Mouse (Mus musculus) heart, adult 18-20 months (tissue): ENCODE measurements around the gene Glul. TPM values are rescaled to one million over a fixed set of nuclear protein-coding genes. Genes with fewer than 3 reads are reported as not detected.
"Not testable (repeated sequence)": the region's sequence is repeated elsewhere in the genome, so short reads cannot be mapped to it uniquely, and the experiment has no call there.

ENCODE experiments used
- DNase-seq, 2 experiments: peaks; one replicate each; pipeline ENCODE4 v3.0.0; 2021 to 2022; ENCODE audit warnings: mixed read lengths in 1 of 2
- long read RNA-seq, 2 experiments: library from polyadenylated mRNA; stranded (forward); transcript quantifications; one replicate each; pipeline ENCODE4 v2.0.0; 2021
- total RNA-seq, 2 experiments: library from RNA; stranded (reverse); gene quantifications; 2 replicates each; pipeline ENCODE4 v1.2.3; 2021

Glul gene
- total RNA-seq = 100 to 1,000 TPM; 539 to 709 TPM
- long read RNA-seq, experiment 1, transcript Glul-201 (7 exons, 2,792 nt) = major isoform, 41 of 61 reads
- long read RNA-seq, experiment 1, partial matches to known transcripts = 4 of 61 reads
- long read RNA-seq, experiment 1, other reads (novel, unspliced or antisense) = 16 of 61 reads
- long read RNA-seq, experiment 2, transcript Glul-201 (7 exons, 2,792 nt) = major isoform, 22 of 39 reads
- long read RNA-seq, experiment 2, partial matches to known transcripts = 8 of 39 reads
- long read RNA-seq, experiment 2, other reads (novel, unspliced or antisense) = 9 of 39 reads

DNA sequence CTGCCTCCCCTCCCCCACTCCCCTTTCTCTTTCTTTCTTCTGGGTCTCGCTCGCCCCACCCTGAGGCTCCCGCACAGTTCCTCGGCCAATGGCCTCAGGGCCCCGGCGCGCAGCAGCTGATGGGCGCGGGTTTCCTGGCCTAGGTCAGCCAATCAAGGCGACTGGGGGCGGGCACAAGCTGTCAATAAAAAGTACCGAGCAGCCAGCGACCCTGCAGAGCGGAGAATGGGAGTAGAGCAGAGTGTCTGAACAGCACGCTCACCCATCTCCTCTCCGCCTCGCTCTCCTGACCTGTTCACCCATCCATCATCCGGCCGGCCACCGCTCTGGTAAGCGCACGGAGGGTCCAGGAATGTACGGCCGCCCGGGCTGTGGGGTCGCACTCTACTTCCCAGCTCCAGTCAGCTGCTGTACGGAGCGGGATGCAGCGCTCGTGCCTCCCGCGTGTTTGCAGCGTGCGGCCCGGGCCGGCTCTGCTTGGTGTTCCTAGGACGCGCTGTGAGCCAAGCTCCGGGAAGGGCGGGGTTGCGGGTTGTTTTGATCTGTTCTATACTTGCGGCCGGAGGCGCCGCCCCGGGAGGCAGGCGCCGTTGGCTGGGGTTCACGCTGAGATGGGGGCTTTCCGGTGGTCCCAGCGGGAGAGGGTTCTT is at the start of gene Glul, which contains the start of gene Teddm2:
Gene Glul, plus strand, starts transcription at position 214 of the 650 bp plus-strand sequence.
Gene Teddm2, minus strand, starts transcription at position 498 of the 650 bp plus-strand sequence.
- DNase-seq = peak; percentile 98 to 99

GRCm38 (mm10) chr1:153852696-153853095 is 47.0 kb upstream of the Glul start:
- DNase-seq = not testable (repeated sequence)

DNA sequence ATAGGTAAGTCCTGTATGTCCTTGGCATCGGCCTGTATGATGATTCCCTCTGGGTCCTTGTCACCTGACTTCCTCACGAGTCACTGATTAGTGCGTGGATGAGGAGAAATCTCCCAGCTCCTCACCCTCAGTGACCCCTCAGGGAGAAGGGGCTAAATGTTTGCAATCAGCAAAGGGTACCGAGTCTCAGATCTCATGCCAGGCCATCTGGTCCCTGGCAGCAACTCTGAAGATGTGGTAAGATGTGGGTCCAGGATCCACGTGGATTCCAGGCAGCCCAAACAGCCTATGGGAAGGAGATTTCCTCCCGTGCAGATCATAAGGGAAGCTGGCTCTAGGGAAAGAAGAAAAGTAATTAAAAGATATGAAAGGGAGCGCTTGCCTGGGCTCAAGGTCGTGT is 43.8 kb upstream of the Glul start:
- DNase-seq = no peak

GRCm38 (mm10) chr1:153874045-153874444 is 25.7 kb upstream of the Glul start, which contains the start of gene Teddm1b:
Teddm1b (plus strand) TSS chr1:153874345.
- no peak for DNase-seq

- DNase-seq = not testable (repeated sequence)
These were observed 19.4 kb upstream of the Glul start for GRCm38 (mm10) chr1:153880391-153880790.

- no peak for DNase-seq
These were observed 13.6 kb upstream of the Glul start for GRCm38 (mm10) chr1:153886024-153886633.

DNA sequence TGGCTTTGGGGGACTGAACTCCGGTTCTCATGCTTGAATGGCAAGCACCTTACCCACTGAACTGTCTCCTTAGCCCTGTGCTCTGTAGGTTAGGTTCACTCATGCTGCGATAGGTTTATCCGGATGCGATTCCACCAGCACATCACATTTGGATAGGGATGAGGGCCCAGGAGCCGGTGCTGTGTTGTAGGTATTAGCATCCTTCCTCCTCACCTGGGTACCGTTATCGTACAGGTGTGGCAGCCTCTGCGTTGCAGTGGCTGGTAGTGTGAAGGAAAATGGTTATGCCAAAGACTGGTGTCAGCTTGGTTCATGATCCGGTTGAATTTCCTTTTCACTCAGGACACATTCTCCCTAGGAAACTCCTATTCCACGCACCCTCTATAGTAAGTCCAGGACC is 9.6 kb upstream of the Glul start:
- no peak for DNase-seq

GRCm38 (mm10) chr1:153891442-153891841 is 8.3 kb upstream of the Glul start, which contains the start of gene Teddm1a:
Teddm1a (plus strand) TSS chr1:153891742.
- no peak for DNase-seq

- peak in 1 of 2 experiments; percentile 50 for DNase-seq
These were observed 6.0 kb upstream of the Glul start for GRCm38 (mm10) chr1:153893746-153894145.

GRCm38 (mm10) chr1:153894201-153894893 is 5.4 kb upstream of the Glul start:
- DNase-seq = no peak

- DNase-seq = peak; percentile 79 to 86
These were observed 4.8 kb upstream of the Glul start for GRCm38 (mm10) chr1:153894979-153895378.

DNA sequence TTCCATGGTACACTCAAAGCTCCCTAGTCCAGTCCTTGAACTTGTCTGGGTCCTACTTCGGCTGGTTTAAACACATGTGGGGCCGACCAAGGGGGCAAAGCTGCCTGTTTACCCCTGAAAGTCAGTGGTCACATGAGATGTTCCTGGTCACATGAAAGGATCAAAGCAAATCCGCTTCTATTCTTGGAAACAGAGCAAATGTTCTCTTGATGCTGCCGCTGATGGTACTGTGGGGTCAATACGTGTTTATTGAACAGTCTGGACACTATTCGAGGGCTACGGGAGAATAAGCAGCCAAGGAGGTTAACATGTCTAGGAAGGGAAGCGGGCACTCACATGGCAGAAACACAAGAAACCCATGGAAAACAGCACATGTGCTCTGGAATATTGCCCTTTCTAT is 2.5 kb upstream of the Glul start:
- DNase-seq = no peak

DNA sequence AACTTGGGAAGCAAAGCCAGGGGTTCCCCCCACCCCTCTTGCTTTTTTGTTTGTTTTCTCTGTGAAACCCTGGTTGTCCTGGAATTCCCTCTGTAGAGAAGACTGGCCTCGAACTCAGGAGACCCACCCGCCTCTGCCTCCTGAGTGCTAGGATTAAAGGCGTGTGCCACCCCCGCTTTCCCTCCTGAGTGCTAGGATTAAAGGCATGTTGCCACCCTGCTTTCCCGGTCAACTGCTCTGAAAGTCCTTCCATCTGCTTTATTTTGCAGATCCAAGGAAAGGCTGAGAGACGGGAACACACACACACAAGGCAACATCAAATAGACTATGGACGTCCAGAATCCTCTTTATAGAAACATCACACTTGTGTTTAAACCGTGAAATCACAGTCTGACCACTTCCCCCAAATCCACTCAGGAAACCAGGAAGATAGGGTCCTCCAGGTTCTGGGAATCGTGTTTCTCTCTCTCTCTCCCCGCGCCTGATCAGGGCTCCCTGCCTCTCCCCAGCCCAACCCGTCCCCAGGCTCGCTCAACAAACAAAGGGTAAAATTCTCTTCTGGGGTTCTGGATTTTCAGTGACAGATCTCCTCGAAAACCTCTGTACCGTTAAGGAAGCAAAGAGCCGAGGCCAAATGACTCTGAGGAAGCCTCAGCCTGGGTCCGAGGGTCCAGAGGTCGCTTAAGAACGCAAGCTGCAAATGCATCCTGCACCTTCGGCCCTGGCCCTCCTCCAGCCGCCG is 584 bp upstream of the Glul start:
- no peak for DNase-seq

DNA sequence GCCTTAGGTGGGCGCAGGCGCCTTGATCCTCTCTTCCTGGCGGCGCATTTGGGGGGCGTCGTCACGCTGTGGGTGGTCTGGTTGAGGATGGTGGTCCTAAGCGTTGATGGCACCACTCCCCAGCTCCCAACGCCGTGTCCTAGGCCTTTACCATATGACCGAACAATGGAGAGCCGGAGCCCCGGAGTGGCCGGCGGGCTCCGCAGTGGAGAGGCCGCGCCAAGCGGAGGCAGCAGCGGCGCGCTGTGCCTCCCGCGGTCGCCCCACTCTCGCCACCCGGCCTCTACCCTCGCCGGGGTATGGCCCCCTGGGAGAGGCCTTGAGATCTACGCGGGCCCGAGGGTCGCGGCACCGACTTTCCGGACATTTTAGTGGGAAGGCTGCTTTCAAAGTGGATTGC is 637 bp downstream of the Glul start:
- no peak for DNase-seq

- peak; percentile 79 to 86 for DNase-seq
These were observed 1.4 kb downstream of the Glul start for GRCm38 (mm10) chr1:153900860-153901730.

- DNase-seq = no peak
These were observed 3.3 kb downstream of the Glul start for GRCm38 (mm10) chr1:153903006-153903405.

DNA sequence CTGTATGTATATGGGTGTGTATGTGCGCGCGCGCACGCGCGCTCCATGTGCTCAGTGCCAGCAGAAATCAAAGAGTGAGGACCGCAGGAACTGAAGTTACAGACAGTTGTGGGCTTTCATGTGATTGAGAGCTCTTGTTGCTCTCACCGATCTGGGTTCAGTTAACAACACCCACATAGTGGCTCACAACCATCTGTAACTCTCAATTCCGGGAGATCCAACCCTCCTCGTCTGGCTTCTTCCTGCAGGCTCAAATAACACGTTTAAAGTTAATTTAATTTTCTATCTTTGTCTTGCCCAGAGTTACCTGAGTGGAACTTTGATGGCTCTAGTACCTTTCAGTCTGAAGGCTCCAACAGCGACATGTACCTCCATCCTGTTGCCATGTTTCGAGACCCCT is 4.5 kb downstream of the Glul start:
- DNase-seq = no peak

DNA sequence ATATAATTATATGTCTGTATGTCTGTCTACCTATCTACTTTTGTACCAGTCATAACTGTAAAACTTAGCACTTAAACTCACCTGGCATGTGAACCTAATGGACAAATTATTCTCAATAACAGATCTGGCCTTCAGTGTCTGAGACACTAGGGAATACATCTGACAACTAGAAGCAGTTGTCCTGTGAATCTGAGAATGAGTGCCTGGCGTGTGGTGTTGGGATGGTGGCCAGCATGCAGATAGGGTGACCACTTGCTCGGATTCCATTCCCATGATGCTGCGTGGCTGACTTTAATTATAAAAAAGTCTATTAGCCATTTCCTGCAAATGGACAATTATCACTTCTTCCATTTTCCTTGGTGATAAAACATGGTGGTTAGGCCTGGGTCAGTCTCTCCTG is 6.1 kb downstream of the Glul start:
- DNase-seq = no peak

DNA sequence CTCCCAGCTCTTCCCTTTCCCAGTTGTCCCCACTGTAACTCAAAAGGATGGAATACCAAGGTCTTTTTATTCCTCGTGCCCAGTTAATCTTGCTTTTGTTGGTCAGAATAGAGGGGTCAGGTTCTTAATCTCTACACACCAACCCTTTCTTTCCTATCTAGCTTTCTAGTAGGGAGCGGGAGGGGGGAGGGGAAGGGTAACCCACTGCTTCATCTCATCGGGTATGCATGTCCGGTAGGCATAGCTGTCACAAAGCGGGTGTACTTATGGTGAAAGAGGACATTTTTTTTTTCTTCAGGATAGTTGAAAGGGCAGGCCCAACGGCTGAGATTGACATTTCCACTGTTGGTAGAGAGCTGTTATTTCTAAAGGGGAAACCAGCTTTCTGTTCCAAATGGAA is 8.5 kb downstream of the Glul start:
- DNase-seq = no peak

- no peak for DNase-seq
These were observed 9.0 kb downstream of the Glul start for GRCm38 (mm10) chr1:153908741-153909140.
